Mouse (Mus musculus) embryo, embryonic 10 days (tissue): ENCODE measurements around the gene Ubxn11.
"Not testable (repeated sequence)": the region's sequence is repeated elsewhere in the genome, so short reads cannot be mapped to it uniquely, and the experiment has no call there.

Experiments
- DNase-seq: peaks from one replicate; pipeline ENCODE4 v3.0.0-alpha.2; 2015; ENCODE audit warnings: low spot score

Ubxn11 gene

GRCm38 (mm10) chr4:134144297-134144696, 41.9 kb downstream of the Ubxn11 start:
- not testable (repeated sequence) for DNase-seq

- DNase-seq: no peak
These were observed 47.0 kb downstream of the Ubxn11 start for GRCm38 (mm10) chr4:134149389-134149788.

GRCm38 (mm10) chr4:134152112-134152511, 49.7 kb downstream of the Ubxn11 start:
- DNase-seq: no peak

GRCm38 (mm10) chr4:134153656-134154055, 51.3 kb downstream of the Ubxn11 start:
- no peak for DNase-seq

- no peak for DNase-seq
These were observed 52.0 kb downstream of the Ubxn11 start for GRCm38 (mm10) chr4:134154354-134154753.

- DNase-seq: no peak
These were observed 53.2 kb downstream of the Ubxn11 start for GRCm38 (mm10) chr4:134155531-134155930.

- DNase-seq: no peak
These were observed 53.6 kb downstream of the Ubxn11 start for GRCm38 (mm10) chr4:134155961-134156465.

- no peak for DNase-seq
These were observed 54.4 kb downstream of the Ubxn11 start for GRCm38 (mm10) chr4:134156744-134157143.

GRCm38 (mm10) chr4:134157558-134157957, 55.2 kb downstream of the Ubxn11 start:
- no peak for DNase-seq

- no peak for DNase-seq
These were observed 56.4 kb downstream of the Ubxn11 start for GRCm38 (mm10) chr4:134158774-134159173.

- peak; percentile 24 for DNase-seq
These were observed 57.7 kb downstream of the Ubxn11 start for GRCm38 (mm10) chr4:134160071-134160470.

- no peak for DNase-seq
These were observed 62.2 kb downstream of the Ubxn11 start for GRCm38 (mm10) chr4:134164591-134164990.

- DNase-seq: no peak
These were observed 62.7 kb downstream of the Ubxn11 start for GRCm38 (mm10) chr4:134165024-134165423.

- no peak for DNase-seq
These were observed 63.4 kb downstream of the Ubxn11 start for GRCm38 (mm10) chr4:134165548-134166465.

- no peak for DNase-seq
These were observed 64.5 kb downstream of the Ubxn11 start for GRCm38 (mm10) chr4:134166906-134167305.

- no peak for DNase-seq
These were observed 70.0 kb downstream of the Ubxn11 start for GRCm38 (mm10) chr4:134172391-134172790.
